In the genomic region with DNA sequence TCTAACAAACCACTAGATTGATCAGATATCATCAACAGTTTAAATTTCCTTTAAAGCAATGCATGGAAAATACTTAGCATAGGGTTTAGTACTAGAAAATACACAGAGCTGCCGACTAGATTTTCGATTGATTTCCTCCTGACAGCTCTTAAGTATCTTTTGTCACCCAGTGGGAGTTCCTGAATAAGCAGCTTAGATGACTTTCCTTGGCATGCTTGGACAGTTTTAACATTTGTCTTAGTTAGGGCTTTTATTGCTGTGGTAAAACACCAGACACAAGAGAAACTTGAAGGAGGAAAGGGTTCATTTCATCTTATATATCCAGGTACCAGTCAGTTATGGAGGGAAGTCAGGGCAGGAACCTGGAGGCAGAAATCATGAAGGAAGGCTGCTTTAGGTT, we compare ENCODE assay signal across 15 mouse cellular contexts.
"Had no signal": no experiment of that assay in that cellular context is flagged by ENCODE, and none has a peak within 500 bp of the region (broad histone marks: within the 10 kb centered on the region; RNA-seq: fewer than 3 reads in every experiment).

No protein-coding gene starts in this region.

- H3K36me3 ChIP-seq: neural tube, embryonic 15.5 days; stomach, embryonic 15.5 days had no signal

- H3K27me3 ChIP-seq: neural tube, embryonic 15.5 days; stomach, embryonic 15.5 days had no signal

- H3K4me2 ChIP-seq: neural tube, embryonic 15.5 days; stomach, embryonic 15.5 days had no signal

- H3K4me1 ChIP-seq: neural tube, embryonic 15.5 days; stomach, embryonic 15.5 days had no signal

- H3K9me3 ChIP-seq: neural tube, embryonic 15.5 days; stomach, embryonic 15.5 days had no signal

- DNase-seq: retina, postnatal 1 day; right cerebral cortex, adult 18-20 months; right cerebral cortex, postnatal 14 days; right cerebral cortex, postnatal 25 days; right cerebral cortex, postnatal 4 days; spleen, adult 18-20 months; thymus, adult 18-20 months; thymus, adult 2 months; thymus, postnatal 14 days; thymus, postnatal 25 days; thymus, postnatal 36 days; thymus, postnatal 4 days had no signal

- H3K4me3 ChIP-seq: neural tube, embryonic 15.5 days; stomach, embryonic 15.5 days had no signal

- H3K27ac ChIP-seq: neural tube, embryonic 15.5 days; stomach, embryonic 15.5 days; stomach, postnatal 0 days had no signal

- H3K9ac ChIP-seq: neural tube, embryonic 15.5 days; stomach, embryonic 15.5 days had no signal
